Mouse (Mus musculus): ENCODE data around the gene Polr3gl.

GRCm38 (mm10) chr3:96563911-96564632, 29.9 kb downstream of the Polr3gl start:
- no peak for TF ChIP-seq CTCF (IDR thresholded peaks at IDR 0.05; ENCODE audit: control insufficient read depth, insufficient read depth, insufficient read length)
- no peak for TF ChIP-seq MYOD1 (IDR thresholded peaks at IDR 0.05; ENCODE audit: control insufficient read depth, insufficient read length, low read depth)
- no peak for TF ChIP-seq MYOG (IDR thresholded peaks at IDR 0.05; ENCODE audit: control insufficient read depth, extremely low read depth, insufficient read length)
- TF ChIP-seq USF1 (IDR thresholded peaks at IDR 0.05; ENCODE audit: low read depth): no peak
- no peak for TF ChIP-seq FOSL1 (IDR thresholded peaks at IDR 0.05; ENCODE audit: insufficient read depth, low read length, poor library complexity, severe bottlenecking)
- TF ChIP-seq CEBPB (IDR thresholded peaks at IDR 0.05; ENCODE audit: low read depth): no peak
